Mouse (Mus musculus): ENCODE data around the gene Tmed10. TPM values are rescaled to one million over a fixed set of nuclear protein-coding genes. Genes with fewer than 3 reads are reported as not detected.
A peak's percentile ranks its signal among the peaks of the same experiment; 100 is the strongest.

Tmed10 gene
- polyA plus RNA-seq, 1 experiment: 227 TPM

DNA sequence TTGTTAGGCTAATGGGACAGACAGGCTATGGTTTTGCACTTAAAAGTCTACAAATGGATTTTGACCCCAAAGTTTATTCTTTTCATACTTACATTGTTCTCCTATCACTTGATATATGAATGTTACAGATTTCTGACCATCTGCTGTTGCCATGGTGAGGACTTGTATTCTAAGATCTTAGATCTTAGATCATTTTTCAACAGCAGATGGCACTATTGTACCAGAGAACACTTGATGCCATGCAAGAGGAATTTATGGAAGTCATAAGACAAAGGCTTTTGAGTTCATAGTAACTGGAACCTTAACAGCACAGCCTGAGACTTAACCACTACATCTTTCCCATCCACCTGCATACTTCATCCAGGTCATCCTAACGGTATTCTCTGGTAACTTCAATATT is 33.5 kb downstream of the Tmed10 start:
- no peak for DNase-seq
- TF ChIP-seq POLR2A (IDR thresholded peaks at IDR 0.05; ENCODE audit: borderline replicate concordance, extremely low read depth, low read depth, low read length) (no peak), CTCF (IDR thresholded peaks at IDR 0.05; ENCODE audit: insufficient read depth, low read length) (no peak)
- WGBS: 45% methylated on average over 1 of the region's 1 CpGs
- Histone ChIP-seq H3K4me1 (ENCODE audit: control insufficient read depth, insufficient read depth, low read length) (peaks cover 8% of the 10 kb centered on the region), H3K4me3 (replicated peaks; ENCODE audit: extremely low read depth, low read depth, low read length) (no peak overlapping the region)

DNA sequence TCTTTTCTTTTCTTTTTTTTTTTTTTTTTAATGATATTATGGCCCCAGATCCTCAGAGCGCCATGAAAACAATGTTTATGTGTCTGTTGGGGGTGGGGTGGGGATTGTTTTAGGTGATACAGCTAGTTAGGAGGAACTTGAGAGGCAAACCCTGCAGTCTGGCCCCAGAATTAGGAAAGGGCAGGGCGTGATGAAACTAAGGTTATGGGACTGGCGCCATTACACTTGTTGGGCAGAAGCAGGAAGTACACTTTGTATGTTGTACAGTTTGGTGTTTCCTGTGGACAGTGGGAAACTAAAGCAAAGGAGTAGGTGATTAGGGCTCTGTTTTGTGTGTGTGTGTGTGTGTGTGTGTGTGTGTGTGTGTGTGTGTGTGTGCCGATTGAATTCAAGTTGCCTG is 34.7 kb downstream of the Tmed10 start:
- DNase-seq: no peak
- TF ChIP-seq POLR2A (IDR thresholded peaks at IDR 0.05; ENCODE audit: borderline replicate concordance, extremely low read depth, low read depth, low read length): no peak
- no peak for TF ChIP-seq CTCF (IDR thresholded peaks at IDR 0.05; ENCODE audit: insufficient read depth, low read length)
- H3K4me1 ChIP-seq (ENCODE audit: control insufficient read depth, insufficient read depth, low read length): peaks cover 7% of the 10 kb centered on the region; the same call in 1 of the 2 replicates
- H3K4me3 ChIP-seq (replicated peaks; ENCODE audit: extremely low read depth, low read depth, low read length): peak overlapping the region; percentile 4
- WGBS: 21% methylated on average over 4 of the region's 4 CpGs

- TF ChIP-seq POLR2A (IDR thresholded peaks at IDR 0.05; ENCODE audit: borderline replicate concordance, extremely low read depth, low read depth, low read length) (peak; percentile 89), CTCF (IDR thresholded peaks at IDR 0.05; ENCODE audit: insufficient read depth, low read length) (no peak)
- Histone ChIP-seq H3K4me3 (replicated peaks; ENCODE audit: extremely low read depth, low read depth, low read length) (peak within 1 kb of the TSS; percentile 91), H3K4me1 (ENCODE audit: control insufficient read depth, insufficient read depth, low read length) (peaks cover 7% of the 10 kb centered on the region; the same call in 1 of the 2 replicates)
- DNase-seq: peak; percentile 94
- WGBS: under 1% methylated on average over 36 of the region's 36 CpGs
These were observed 35.4 kb downstream of the Tmed10 start, which contains the start of gene Nek9 for GRCm38 (mm10) chr12:85339243-85339729. TSS of gene Nek9 (minus strand) at chr12:85339362.

GRCm38 (mm10) chr12:85338815-85339214 is 35.8 kb downstream of the Tmed10 start:
- WGBS: 1% methylated on average over 42 of the region's 42 CpGs
- TF ChIP-seq POLR2A (IDR thresholded peaks at IDR 0.05; ENCODE audit: borderline replicate concordance, extremely low read depth, low read depth, low read length) (no peak), CTCF (IDR thresholded peaks at IDR 0.05; ENCODE audit: insufficient read depth, low read length) (no peak)
- DNase-seq: no peak
- peaks cover 7% of the 10 kb centered on the region; the same call in 1 of the 2 replicates for H3K4me1 ChIP-seq (ENCODE audit: control insufficient read depth, insufficient read depth, low read length)
- H3K4me3 ChIP-seq (replicated peaks; ENCODE audit: extremely low read depth, low read depth, low read length): peak overlapping the region; percentile 91

DNA sequence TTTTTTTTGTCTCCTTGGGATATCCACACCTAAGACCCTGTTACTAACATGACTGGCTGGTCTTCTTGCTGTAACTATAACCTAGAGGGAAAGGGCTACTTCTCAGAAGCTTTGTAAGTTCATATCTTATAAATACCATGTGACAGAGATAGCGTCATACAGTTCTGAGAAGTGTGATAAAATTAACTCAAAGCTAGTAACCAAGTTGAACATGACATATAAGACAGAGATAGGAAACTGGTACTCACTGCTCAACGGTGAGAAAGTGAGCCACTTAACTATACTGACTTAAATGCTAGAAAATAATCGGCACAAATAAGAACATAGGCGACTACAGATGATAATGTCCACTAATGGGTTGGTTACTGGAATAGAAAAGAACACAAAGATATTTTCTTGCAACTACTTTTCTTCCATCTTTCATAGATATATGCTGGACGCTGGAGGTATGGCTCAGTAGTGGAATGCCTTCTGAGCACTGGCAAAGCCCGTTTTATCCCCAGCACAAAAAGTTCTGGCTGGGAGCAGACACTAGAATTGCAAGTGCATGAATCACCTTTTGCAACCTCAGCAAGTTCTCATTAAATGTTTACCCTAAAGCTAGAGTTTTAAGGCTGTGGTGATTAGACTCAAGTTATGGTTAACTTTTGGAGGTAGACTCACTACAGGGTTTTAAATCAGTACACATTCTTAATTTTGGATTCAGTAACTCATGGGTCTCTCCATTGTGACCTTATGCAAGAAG is 36.9 kb downstream of the Tmed10 start:
- 74% methylated on average over 6 of the region's 6 CpGs for WGBS
- Histone ChIP-seq H3K4me1 (ENCODE audit: control insufficient read depth, insufficient read depth, low read length) (peaks cover 7% of the 10 kb centered on the region; the same call in 1 of the 2 replicates), H3K4me3 (replicated peaks; ENCODE audit: extremely low read depth, low read depth, low read length) (no peak overlapping the region)
- no peak for TF ChIP-seq CTCF (IDR thresholded peaks at IDR 0.05; ENCODE audit: insufficient read depth, low read length)
- no peak for TF ChIP-seq POLR2A (IDR thresholded peaks at IDR 0.05; ENCODE audit: borderline replicate concordance, extremely low read depth, low read depth, low read length)
- no peak for DNase-seq

GRCm38 (mm10) chr12:85330153-85330552 is 44.5 kb downstream of the Tmed10 start:
- H3K4me3 ChIP-seq (replicated peaks; ENCODE audit: extremely low read depth, low read depth, low read length): no peak overlapping the region
- no peak for DNase-seq
- no peak for TF ChIP-seq POLR2A (IDR thresholded peaks at IDR 0.05; ENCODE audit: borderline replicate concordance, extremely low read depth, low read depth, low read length)
- TF ChIP-seq CTCF (IDR thresholded peaks at IDR 0.05; ENCODE audit: insufficient read depth, low read length): no peak
- 71% methylated on average over 7 of the region's 7 CpGs for WGBS
- H3K4me1 ChIP-seq (ENCODE audit: control insufficient read depth, insufficient read depth, low read length): no peaks in the 10 kb centered on the region

- 78% methylated on average over 3 of the region's 3 CpGs for WGBS
- H3K4me3 ChIP-seq (replicated peaks; ENCODE audit: extremely low read depth, low read depth, low read length): no peak overlapping the region
- TF ChIP-seq POLR2A (IDR thresholded peaks at IDR 0.05; ENCODE audit: borderline replicate concordance, extremely low read depth, low read depth, low read length) (no peak), CTCF (IDR thresholded peaks at IDR 0.05; ENCODE audit: insufficient read depth, low read length) (no peak)
- DNase-seq: no peak
- H3K4me1 ChIP-seq (ENCODE audit: control insufficient read depth, insufficient read depth, low read length): no peaks in the 10 kb centered on the region
These were observed 66.0 kb downstream of the Tmed10 start for GRCm38 (mm10) chr12:85308651-85309050.

DNA sequence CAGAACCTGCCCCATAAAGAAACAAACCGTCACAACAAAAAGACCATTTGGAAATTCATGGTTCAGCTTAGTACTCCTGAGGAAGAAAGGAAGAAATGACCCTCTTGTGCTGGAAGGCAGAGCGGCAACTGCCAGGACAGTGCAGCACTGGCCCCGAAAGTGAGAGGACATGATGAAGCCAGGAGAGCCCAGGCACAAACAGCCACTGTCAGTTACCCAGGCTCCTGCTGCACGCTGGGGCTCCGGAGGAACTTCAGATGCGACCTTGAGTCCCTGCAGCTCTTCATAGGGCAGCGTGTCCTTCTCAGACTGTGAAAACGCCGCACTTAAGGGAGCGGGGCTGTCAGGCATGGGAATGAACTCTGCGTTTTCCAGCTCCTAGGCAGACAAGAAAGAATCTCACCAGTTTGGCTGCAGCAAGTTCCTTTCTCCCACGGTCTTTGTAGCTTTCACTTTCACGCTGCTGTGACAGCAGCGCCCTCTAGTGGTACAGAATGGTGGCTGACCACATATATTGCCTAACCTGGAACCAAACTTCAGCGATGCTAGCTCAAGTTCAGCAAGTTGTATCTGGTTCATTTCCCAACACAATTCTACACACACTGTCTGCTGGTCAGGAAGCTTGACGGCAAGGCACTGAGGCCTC is 69.3 kb downstream of the Tmed10 start:
- WGBS: 35% methylated on average over 16 of the region's 16 CpGs
- TF ChIP-seq POLR2A (IDR thresholded peaks at IDR 0.05; ENCODE audit: borderline replicate concordance, extremely low read depth, low read depth, low read length): 0 out of 2 replicates have a peak, but pooled peaks have one; percentile 13
- TF ChIP-seq CTCF (IDR thresholded peaks at IDR 0.05; ENCODE audit: insufficient read depth, low read length): peak; percentile 99
- Histone ChIP-seq H3K4me3 (replicated peaks; ENCODE audit: extremely low read depth, low read depth, low read length) (peak overlapping the region; percentile 38), H3K4me1 (ENCODE audit: control insufficient read depth, insufficient read depth, low read length) (no peaks in the 10 kb centered on the region)
- peak; percentile 80 for DNase-seq

DNA sequence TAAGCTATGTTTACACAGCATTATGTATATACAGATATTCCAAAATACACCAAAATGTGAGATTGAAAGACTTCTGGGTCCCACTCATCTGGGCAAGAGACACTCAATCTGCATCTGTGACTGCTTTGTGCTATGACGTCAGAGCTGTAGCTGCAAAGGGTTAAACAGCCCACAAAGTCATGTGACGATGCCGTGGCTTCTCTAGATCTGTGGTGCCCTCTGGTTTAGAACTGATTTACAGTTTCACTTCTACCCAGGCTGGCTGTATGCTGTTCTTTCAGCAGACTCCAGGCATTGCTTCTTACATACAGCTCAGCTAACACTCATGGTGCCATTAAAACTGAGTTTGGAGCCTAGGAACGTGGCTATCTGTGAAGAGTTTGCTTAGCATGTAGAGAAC is 69.9 kb downstream of the Tmed10 start:
- 53% methylated on average over 4 of the region's 4 CpGs for WGBS
- DNase-seq: no peak

More for the DNA sequence above, 69.9 kb downstream of the Tmed10 start:
- TF ChIP-seq CTCF (IDR thresholded peaks at IDR 0.05; ENCODE audit: insufficient read depth, low read length) (no peak), POLR2A (IDR thresholded peaks at IDR 0.05; ENCODE audit: borderline replicate concordance, extremely low read depth, low read depth, low read length) (no peak)
- H3K4me3 ChIP-seq (replicated peaks; ENCODE audit: extremely low read depth, low read depth, low read length): no peak overlapping the region
- no peaks in the 10 kb centered on the region for H3K4me1 ChIP-seq (ENCODE audit: control insufficient read depth, insufficient read depth, low read length)

Measured in lung, adult 2 months (tissue).